Mouse (Mus musculus): ENCODE data around the gene Klf11. TPM values are rescaled to one million over a fixed set of nuclear protein-coding genes. Genes with fewer than 3 reads are reported as not detected.
A peak's percentile ranks its signal among the peaks of the same experiment; 100 is the strongest.

Gene Klf11
- polyA plus RNA-seq, 1 experiment = not detected

DNA sequence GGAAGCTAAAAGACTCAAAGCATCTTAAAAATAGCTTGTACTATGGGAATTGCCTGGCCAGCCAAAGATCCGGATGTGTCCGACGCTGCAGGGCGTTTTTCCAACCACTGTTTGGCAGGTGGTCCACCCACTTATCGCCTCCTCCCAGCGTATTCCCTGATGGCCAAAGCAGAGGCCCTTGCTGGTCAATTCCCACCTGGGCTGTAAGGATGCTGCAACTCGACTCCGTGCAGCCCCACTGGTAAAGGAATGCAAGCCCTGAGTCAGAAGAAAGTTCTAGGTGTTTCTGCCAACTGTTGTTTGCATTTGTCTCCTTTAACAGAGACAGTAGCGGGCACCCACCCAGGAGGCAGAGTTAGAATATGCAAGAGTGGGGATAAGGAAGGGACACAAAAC, 29.0 kb downstream of the Klf11 start:
- Histone ChIP-seq H3K27ac (ENCODE audit: insufficient read depth, low read depth, low read length) (no peak overlapping the region), H3K4me1 (ENCODE audit: control insufficient read depth, insufficient read depth, low read length) (peaks cover 24% of the 10 kb centered on the region), H3K4me3 (ENCODE audit: insufficient read depth, low read depth, low read length) (peak overlapping the region; percentile 70)
- no peak for TF ChIP-seq POLR2A (IDR thresholded peaks at IDR 0.05; ENCODE audit: insufficient read depth, low read depth, low read length)
- TF ChIP-seq CTCF (IDR thresholded peaks at IDR 0.05; ENCODE audit: insufficient read depth, low read depth, low read length) = no peak
- WGBS = 13% methylated on average over 9 of the region's 9 CpGs

DNA sequence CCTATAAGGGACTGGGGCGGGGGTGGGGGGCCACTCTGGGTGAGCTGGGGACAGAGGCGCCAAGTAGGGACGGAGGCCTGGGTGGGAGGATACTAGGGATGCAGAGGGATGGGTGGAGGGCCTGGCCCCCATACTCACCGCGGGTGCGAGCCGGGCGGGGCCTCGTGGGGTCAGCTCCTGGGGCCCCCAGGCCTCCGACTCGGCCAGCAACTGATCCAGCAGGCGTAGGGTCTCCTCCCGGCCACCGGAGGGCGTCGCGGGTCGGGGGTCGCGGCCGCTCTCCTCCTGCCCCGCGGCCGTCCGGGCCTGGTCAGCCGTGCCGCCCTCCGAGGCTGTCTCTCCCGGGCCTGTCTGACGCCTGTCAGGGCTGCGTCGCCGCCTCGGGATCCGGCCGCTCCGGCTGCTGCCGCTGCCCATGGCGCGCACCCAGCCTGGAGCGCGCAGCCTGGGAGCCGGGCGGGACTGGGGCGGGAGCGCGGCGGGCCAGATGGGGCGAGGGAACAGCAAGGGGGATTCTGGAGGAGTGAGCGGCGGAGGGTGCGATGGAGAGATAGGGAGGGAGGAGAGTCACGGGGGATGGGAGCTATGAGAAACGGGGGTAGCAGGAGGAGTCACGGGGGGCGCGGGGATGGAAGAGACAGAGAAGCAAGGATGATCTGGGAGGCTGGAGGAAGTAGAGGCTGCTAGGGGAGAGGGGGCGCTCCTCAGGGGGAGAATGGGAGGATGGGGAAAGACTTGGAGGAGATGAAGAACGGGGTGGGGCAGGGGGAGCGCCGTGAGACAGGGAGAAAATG, 29.6 kb downstream of the Klf11 start:
- Histone ChIP-seq H3K4me3 (ENCODE audit: insufficient read depth, low read depth, low read length) (peak overlapping the region; percentile 70), H3K27ac (ENCODE audit: insufficient read depth, low read depth, low read length) (no peak overlapping the region), H3K4me1 (ENCODE audit: control insufficient read depth, insufficient read depth, low read length) (peaks cover 24% of the 10 kb centered on the region)
- WGBS = 1% methylated on average over 61 of the region's 61 CpGs
- TF ChIP-seq CTCF (IDR thresholded peaks at IDR 0.05; ENCODE audit: insufficient read depth, low read depth, low read length) = peak; percentile 11; the same call in 1 of the 2 replicates
- TF ChIP-seq POLR2A (IDR thresholded peaks at IDR 0.05; ENCODE audit: insufficient read depth, low read depth, low read length) = 0 out of 2 replicates have a peak, but pooled peaks have one; percentile 21

DNA sequence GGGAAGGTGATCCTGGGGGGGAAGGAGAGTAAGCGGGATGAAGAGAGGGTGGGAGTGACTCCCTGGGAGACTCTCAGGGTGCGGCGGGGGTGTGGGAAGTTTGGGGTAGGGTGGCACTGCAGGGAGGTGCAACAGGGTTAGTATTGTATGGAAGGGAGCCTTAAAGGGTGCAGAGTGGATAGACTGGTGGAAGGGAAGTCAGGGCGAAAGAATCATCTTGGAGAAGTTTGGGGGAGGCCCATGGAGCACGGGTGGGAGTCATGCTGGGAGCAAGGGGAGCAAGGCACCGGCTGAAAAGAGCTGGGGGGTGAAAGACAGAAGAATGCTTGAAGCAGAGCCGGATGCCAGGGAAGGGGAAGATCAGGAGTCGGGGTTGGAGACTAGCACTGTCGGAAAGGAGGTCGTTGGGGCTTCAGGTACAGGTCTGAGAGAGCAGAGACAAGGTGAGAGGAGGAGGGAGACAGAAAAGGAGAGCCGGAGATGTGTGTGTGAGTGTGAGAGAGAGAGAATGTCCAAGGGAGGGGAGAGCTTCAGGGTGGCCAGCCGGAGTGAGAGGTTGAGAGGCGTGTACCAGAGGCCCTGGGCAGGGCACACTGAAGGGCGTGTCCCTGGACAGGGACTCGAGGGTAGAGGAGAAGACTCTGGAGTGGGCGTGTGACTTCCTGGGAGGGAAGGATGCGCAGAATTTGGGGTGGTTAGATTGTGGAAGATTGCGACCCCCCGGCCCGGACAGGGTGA, 30.4 kb downstream of the Klf11 start, which contains the start of gene Cys1:
Cys1 (minus strand) TSS at position 528 of the 738 bp plus-strand sequence.
- H3K4me1 ChIP-seq (ENCODE audit: control insufficient read depth, insufficient read depth, low read length) = peaks cover 24% of the 10 kb centered on the region
- H3K27ac ChIP-seq (ENCODE audit: insufficient read depth, low read depth, low read length) = no peak within 1 kb of the TSS
- WGBS = 9% methylated on average over 20 of the region's 20 CpGs
- peak within 1 kb of the TSS; percentile 70 for H3K4me3 ChIP-seq (ENCODE audit: insufficient read depth, low read depth, low read length)
- no peak for TF ChIP-seq POLR2A (IDR thresholded peaks at IDR 0.05; ENCODE audit: insufficient read depth, low read depth, low read length)
- TF ChIP-seq CTCF (IDR thresholded peaks at IDR 0.05; ENCODE audit: insufficient read depth, low read depth, low read length) = no peak

DNA sequence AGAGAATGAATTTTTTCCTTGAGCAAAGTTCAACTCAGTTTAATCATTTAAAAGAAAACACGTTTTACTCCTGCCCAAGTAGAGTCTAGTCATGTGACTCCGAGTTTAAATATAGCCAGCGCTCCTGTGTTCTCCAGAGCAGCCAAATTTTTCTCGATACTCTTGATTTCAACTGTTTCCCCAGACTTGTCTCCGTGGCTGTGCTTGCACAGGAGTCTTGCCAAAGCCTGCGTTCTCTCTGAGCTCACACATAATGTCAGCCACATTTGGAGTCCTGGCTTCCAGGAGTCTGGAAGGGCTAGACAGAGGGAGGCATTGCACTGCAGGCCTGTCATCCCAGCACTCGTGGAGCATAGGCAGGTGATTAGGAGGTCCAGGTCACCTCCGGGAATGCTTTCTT, 31.5 kb downstream of the Klf11 start:
- Histone ChIP-seq H3K27ac (ENCODE audit: insufficient read depth, low read depth, low read length) (no peak overlapping the region), H3K4me3 (ENCODE audit: insufficient read depth, low read depth, low read length) (no peak overlapping the region), H3K4me1 (ENCODE audit: control insufficient read depth, insufficient read depth, low read length) (peaks cover 24% of the 10 kb centered on the region)
- TF ChIP-seq CTCF (IDR thresholded peaks at IDR 0.05; ENCODE audit: insufficient read depth, low read depth, low read length) (no peak), POLR2A (IDR thresholded peaks at IDR 0.05; ENCODE audit: insufficient read depth, low read depth, low read length) (no peak)
- WGBS = 26% methylated on average over 8 of the region's 8 CpGs

DNA sequence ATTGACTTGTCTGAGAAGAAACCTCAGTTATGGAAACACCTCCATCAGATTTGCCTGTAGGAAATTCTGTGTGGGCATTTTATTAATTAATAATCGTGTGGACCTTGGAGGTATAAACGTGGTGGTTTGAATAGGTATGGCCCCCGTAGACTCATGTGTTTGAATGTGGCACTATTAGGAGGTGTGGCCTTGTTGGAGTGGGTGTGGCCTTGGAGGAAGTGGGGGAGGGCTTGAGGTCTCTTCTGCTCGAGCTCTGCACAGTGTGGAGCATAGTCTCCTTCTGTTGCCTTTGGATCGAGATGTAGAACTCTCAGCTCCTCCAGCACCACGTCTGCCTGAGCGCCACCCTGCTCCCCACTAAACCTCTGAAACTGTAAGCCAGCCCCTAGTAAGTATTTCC, 32.4 kb downstream of the Klf11 start:
- TF ChIP-seq POLR2A (IDR thresholded peaks at IDR 0.05; ENCODE audit: insufficient read depth, low read depth, low read length) (no peak), CTCF (IDR thresholded peaks at IDR 0.05; ENCODE audit: insufficient read depth, low read depth, low read length) (no peak)
- Histone ChIP-seq H3K4me1 (ENCODE audit: control insufficient read depth, insufficient read depth, low read length) (peaks cover 24% of the 10 kb centered on the region), H3K4me3 (ENCODE audit: insufficient read depth, low read depth, low read length) (no peak overlapping the region), H3K27ac (ENCODE audit: insufficient read depth, low read depth, low read length) (no peak overlapping the region)
- 78% methylated on average over 7 of the region's 7 CpGs for WGBS

DNA sequence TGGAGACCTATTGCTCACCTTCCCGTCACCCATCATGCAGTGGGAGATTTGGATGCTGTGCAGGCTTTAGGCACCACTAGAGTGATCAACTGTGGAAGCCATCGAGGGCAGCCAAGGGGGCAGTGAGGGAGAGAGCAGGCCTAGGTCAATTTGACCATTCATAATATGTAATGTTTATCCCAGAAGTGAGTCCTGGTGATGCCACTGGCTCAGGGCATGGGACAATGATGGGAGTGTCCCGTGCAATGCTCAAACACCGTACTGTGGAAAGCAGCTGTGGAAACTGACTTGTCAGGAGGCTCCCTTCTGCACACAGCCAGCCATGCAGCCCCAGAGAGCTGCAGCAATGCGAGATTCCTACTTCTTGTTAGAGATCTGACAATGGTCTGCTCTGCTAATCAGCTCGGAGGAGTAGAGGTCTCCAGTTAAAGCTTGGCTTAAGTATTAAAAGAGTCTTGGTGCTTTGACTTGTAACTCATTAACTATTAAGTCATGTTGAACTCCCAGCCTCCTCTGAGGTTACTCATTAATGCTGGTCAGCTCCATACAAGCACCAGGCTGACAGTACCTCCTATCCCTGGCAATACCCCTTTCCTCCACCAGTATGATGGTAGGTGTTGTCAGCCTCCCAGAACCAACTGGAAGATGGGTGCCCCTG, 35.1 kb downstream of the Klf11 start:
- no peak for TF ChIP-seq POLR2A (IDR thresholded peaks at IDR 0.05; ENCODE audit: insufficient read depth, low read depth, low read length)
- no peak for TF ChIP-seq CTCF (IDR thresholded peaks at IDR 0.05; ENCODE audit: insufficient read depth, low read depth, low read length)
- Histone ChIP-seq H3K27ac (ENCODE audit: insufficient read depth, low read depth, low read length) (no peak overlapping the region), H3K4me1 (ENCODE audit: control insufficient read depth, insufficient read depth, low read length) (peaks cover 14% of the 10 kb centered on the region), H3K4me3 (ENCODE audit: insufficient read depth, low read depth, low read length) (no peak overlapping the region)
- WGBS = 84% methylated on average over 6 of the region's 6 CpGs

DNA sequence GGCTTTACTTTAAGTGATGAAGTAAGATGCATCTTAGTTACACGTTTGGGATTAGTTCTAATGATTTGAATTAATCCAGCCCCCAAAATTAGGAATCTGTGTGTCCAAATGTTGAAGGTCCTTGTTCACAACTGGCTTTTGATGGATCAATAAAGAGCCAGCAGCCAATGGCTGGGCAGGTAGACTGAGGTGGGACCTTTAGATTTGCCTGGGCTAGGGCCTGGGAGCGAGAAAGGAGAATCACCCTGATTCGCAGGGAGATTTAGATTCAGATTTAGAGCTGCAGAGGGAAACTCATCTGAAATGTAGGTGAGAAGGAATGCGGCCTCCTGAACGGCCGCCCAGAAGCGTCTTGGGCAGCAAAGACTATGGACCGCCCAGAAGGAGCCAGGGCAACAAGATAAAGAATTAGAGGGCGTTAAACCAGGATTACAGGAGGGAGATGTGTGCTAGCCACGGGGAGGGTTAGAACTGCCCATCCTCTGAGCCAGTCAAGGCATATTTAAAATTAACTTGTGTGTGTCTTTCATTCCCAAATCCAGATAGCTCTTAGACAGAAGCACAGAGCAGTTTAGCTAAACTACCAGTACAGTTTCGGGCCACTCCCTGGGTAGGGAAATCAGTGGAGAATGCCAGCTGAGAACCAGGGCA, 35.7 kb downstream of the Klf11 start:
- Histone ChIP-seq H3K4me1 (ENCODE audit: control insufficient read depth, insufficient read depth, low read length) (peaks cover 7% of the 10 kb centered on the region; the same call in 1 of the 2 replicates), H3K27ac (ENCODE audit: insufficient read depth, low read depth, low read length) (no peak overlapping the region), H3K4me3 (ENCODE audit: insufficient read depth, low read depth, low read length) (no peak overlapping the region)
- TF ChIP-seq POLR2A (IDR thresholded peaks at IDR 0.05; ENCODE audit: insufficient read depth, low read depth, low read length) = no peak
- TF ChIP-seq CTCF (IDR thresholded peaks at IDR 0.05; ENCODE audit: insufficient read depth, low read depth, low read length) = no peak
- 87% methylated on average over 11 of the region's 11 CpGs for whole genome bisulfite sequencing

DNA sequence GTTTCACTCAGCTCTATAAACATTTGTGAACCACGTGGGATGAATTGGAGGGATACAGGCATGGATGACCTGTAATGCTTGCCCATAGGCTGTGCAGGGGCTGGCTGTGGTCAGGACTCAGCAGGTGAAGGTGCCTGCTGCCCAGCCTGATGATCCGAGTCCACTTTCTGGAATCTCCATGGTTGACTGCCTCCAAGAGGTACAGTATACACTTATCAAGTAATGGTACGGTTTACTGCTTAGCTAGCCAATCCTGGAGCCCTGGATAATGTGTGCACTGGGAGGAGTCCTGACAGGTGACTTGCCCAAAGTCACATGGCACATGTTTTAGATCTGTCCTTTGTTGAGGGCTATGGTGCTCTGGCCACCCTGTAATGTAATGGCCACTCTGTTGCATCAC, 39.3 kb downstream of the Klf11 start:
- no peak for TF ChIP-seq POLR2A (IDR thresholded peaks at IDR 0.05; ENCODE audit: insufficient read depth, low read depth, low read length)
- TF ChIP-seq CTCF (IDR thresholded peaks at IDR 0.05; ENCODE audit: insufficient read depth, low read depth, low read length) = no peak
- Histone ChIP-seq H3K4me1 (ENCODE audit: control insufficient read depth, insufficient read depth, low read length) (no peaks in the 10 kb centered on the region), H3K4me3 (ENCODE audit: insufficient read depth, low read depth, low read length) (no peak overlapping the region), H3K27ac (ENCODE audit: insufficient read depth, low read depth, low read length) (no peak overlapping the region)
- 88% methylated on average over 3 of the region's 3 CpGs for WGBS

Data from olfactory bulb, adult 2 months (tissue).